Mouse (Mus musculus) limb, embryonic 15.5 days (tissue): ENCODE measurements around the gene Pbx2. TPM values are rescaled to one million over a fixed set of nuclear protein-coding genes. Genes with fewer than 3 reads are reported as not detected.
A peak's percentile ranks its signal among the peaks of the same experiment; 100 is the strongest.

ENCODE experiments used
- ATAC-seq: fragments of 200-750 bp; cut with Nextera tagmentation; 2 replicates; pipeline ENCODE4 v1.8.0; 2017; ENCODE audit warnings: low read depth, moderate TSS enrichment; ENCODE audit not compliant: insufficient number of reproducible peaks, low FRiP score, low TSS enrichment
- H3K27ac ChIP-seq: fragments of 300-500 bp; sonication (generic); 2 replicates; pipeline ENCODE4 v1.5.1; 2015; ENCODE audit warnings: moderate library complexity, mild to moderate bottlenecking, inconsistent platforms
- H3K27me3 ChIP-seq: fragments of 300-500 bp; sonication (generic); 2 replicates; pipeline ENCODE4 v1.6.1; 2015; ENCODE audit warnings: inconsistent platforms
- H3K36me3 ChIP-seq: fragments of 300-500 bp; sonication (generic); 2 replicates; pipeline ENCODE4 v1.6.1; 2015; ENCODE audit warnings: inconsistent platforms
- H3K4me1 ChIP-seq: fragments of 300-500 bp; sonication (generic); 2 replicates; pipeline ENCODE4 v1.6.1; 2015; ENCODE audit warnings: inconsistent platforms
- H3K4me2 ChIP-seq: fragments of 300-500 bp; sonication (generic); 2 replicates; pipeline ENCODE4 v1.6.1; 2015; ENCODE audit warnings: mild to moderate bottlenecking, inconsistent platforms
- H3K4me3 ChIP-seq: fragments of 300-500 bp; sonication (generic); 2 replicates; pipeline ENCODE4 v1.5.1; 2015; ENCODE audit warnings: mild to moderate bottlenecking, inconsistent platforms
- H3K9ac ChIP-seq: fragments of 300-500 bp; sonication (generic); 2 replicates; pipeline ENCODE4 v1.6.1; 2015; ENCODE audit warnings: inconsistent platforms
- H3K9me3 ChIP-seq: fragments of 300-500 bp; sonication (generic); 2 replicates; pipeline ENCODE4 v1.6.1; 2016; ENCODE audit warnings: inconsistent platforms
- WGBS: fragments of 180-500 bp; shearing (Covaris S2); methylation state at CpG from one replicate; pipeline ENCODE4 v1.1.7; 2015; 5-methylcytosine and 5-hydroxymethylcytosine counted together
- polyA plus RNA-seq: library from polyadenylated mRNA; unstranded; fragments of >200 nt; fragmentation: Nextera tagmentation; extraction: Ambion mirVana; gene quantifications from 2 replicates; pipeline ENCODE4 v1.2.1, GENCODE M21; 2015

Pbx2 gene
- polyA plus RNA-seq, 1 experiment from 2014 or later = 9.8 TPM

DNA sequence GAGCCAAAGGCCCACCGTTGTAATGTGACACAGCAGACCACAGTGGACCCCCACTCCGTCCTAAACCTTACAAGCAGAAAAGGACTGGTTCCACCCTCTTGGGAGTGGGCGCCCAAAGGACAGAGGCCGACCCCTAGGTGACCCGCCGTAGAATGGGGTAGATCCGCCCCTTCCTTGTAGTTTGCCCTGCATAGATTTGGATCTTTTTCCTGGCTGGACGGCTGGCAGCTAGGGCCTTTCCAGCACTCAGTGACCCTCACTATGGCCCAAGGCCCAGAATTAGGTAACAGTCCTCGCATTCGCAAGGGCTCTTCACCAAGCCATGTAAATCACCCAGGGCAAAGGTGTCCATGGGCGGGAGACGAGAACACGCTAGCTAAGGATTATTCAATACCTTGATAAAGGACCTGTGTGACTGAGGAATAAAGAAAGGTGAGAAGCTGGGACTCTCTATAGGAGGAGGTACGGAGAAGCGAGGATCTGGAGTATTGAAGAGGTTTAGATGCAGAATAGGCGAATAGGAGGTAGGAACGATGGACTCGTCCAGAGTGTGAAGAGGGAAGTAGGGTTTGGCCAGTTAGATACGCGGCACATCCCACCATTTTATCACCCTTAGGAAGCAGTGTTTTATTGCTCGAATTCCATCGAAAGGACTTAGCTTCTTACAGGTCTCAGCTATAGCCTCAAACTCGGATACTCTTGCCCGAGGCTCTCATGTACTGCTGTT lies 13.6 kb downstream of the Pbx2 start:
- WGBS = 10% methylated on average over 24 of the region's 24 CpGs
- H3K27me3 ChIP-seq = no peaks in the 10 kb centered on the region

DNA sequence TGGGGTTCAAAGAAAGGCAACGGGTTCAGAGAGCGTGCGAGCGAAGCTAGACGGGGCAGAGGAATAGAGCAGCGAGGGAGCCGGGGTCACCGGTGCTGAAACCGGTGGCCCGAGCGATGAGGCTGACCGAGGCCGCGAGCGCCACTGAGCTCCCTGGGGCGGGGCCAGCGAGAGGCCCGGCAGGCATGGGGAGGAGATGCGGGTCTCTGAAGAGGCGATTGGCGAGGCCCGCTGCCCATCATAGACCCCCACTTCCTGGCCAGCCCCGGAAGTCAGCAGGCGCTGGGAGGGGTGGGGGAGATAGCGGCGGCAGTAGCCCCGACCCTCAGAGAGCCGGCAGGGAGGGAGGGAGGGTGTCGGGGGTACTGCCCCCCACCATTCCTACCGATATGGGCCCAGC lies 14.5 kb downstream of the Pbx2 start:
- peaks cover 26% of the 10 kb centered on the region for H3K36me3 ChIP-seq
- H3K4me2 ChIP-seq = peak overlapping the region; percentile 83
- H3K4me3 ChIP-seq = peak overlapping the region; percentile 84
- WGBS = under 1% methylated on average over 30 of the region's 30 CpGs
- peaks cover 53% of the 10 kb centered on the region for H3K4me1 ChIP-seq
- ATAC-seq = peak; percentile 22; the same call in 1 of the 2 replicates
- H3K27me3 ChIP-seq = no peaks in the 10 kb centered on the region
- peak overlapping the region; percentile 86 for H3K9ac ChIP-seq
- H3K9me3 ChIP-seq = no peaks in the 10 kb centered on the region
- H3K27ac ChIP-seq = peak overlapping the region; percentile 89

More for the DNA sequence above, 13.6 kb downstream of the Pbx2 start:
- H3K9me3 ChIP-seq = no peaks in the 10 kb centered on the region
- ATAC-seq = no peak
- H3K36me3 ChIP-seq = peaks cover 28% of the 10 kb centered on the region
- H3K4me3 ChIP-seq = peak overlapping the region; percentile 84
- H3K9ac ChIP-seq = peak overlapping the region; percentile 45; the same call in 1 of the 2 replicates
- peak overlapping the region; percentile 89 for H3K27ac ChIP-seq
- peaks cover 57% of the 10 kb centered on the region for H3K4me1 ChIP-seq
- peak overlapping the region; percentile 83 for H3K4me2 ChIP-seq

DNA sequence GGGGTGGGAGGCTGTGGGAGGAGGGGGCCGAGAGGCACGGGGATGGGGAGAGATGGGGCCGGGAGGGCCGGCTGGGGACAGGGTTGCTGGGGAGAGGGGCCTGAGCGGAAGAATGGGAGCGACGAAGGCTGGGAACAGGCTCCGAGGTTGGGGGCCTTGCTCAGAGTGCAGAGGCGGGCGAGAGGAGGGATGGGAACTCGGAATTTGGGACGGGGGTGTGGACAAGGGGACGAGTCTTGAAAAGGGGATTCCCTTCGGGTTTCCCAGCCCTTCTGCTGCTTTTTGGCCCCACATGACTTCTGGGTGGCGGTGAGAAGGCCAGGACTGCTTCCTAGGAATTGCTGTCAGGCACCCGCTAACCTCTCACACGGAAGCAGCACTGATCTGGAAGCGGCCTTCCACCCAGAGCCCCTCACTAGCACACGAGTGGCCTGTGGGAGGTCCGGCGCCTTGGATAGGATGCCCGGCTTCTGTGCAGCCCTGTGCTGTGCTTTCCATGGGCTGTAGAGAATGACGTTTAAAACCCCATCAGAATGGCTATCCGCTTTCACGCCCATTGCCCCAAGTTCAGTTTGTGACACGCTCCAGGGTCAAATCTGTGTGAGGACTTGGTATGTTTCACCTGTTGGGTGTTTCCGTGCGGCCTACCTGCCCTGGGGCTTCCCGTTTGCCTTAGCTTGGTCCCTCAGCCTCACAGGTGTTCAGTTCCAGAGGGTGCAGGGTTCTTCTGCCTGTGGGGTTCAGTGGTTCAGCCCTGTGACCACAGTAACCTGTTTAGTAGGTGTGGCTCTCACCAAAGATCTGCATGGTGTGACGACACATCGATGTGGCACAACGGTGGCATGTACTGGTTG lies 15.3 kb downstream of the Pbx2 start:
- Histone ChIP-seq H3K4me2 (peak overlapping the region; percentile 83), H3K36me3 (peaks cover 28% of the 10 kb centered on the region), H3K27ac (peak overlapping the region; percentile 89), H3K27me3 (no peaks in the 10 kb centered on the region), H3K4me3 (peak overlapping the region; percentile 84), H3K4me1 (peaks cover 53% of the 10 kb centered on the region), H3K9me3 (no peaks in the 10 kb centered on the region), H3K9ac (peak overlapping the region; percentile 86)
- 13% methylated on average over 32 of the region's 32 CpGs for WGBS
- ATAC-seq = no peak

DNA sequence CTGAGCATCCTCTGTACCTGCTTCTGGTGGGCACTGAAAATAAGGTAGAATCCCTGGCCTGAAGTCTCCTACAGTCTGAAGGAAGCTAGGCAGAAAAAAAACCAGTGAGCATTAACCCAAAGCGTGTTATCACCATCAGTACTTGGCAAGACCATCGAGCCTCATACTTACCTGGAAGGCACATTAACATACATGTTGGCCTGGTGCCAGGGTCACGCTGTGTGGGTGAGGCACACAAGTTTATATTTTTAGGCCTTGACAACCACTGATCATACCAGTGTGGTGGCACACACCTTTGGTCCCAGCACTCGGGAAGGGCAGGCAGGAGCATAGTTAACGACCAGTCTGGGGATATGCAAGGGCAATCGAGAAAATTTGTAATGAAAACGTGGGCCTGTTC lies 16.9 kb downstream of the Pbx2 start:
- Histone ChIP-seq H3K27ac (no peak overlapping the region), H3K36me3 (peaks cover 38% of the 10 kb centered on the region), H3K9me3 (no peaks in the 10 kb centered on the region), H3K4me3 (no peak overlapping the region), H3K4me2 (no peak overlapping the region), H3K9ac (no peak overlapping the region), H3K27me3 (no peaks in the 10 kb centered on the region), H3K4me1 (peaks cover 41% of the 10 kb centered on the region)
- ATAC-seq = no peak
- WGBS = 67% methylated on average over 7 of the region's 7 CpGs

DNA sequence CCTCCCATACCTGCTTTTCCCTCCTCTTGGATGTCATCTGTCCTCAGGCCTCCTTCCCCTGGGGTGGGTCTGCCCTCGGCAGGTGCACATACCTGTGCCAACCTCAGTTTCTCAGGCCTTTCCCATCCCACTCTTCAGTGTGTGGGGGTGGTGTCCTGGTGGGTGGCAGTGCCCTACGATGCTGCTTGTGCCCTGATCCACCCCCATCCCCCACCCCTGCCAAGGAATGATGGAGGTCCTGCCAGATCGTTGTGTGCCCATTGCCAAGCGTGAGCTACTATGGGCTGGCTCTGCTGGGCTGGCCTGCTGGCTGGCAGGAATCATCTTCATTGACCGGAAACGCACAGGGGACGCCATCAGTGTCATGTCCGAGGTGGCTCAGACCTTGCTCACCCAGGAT lies 20.0 kb downstream of the Pbx2 start:
- ATAC-seq = no peak
- Histone ChIP-seq H3K27me3 (no peaks in the 10 kb centered on the region), H3K4me1 (peaks cover 28% of the 10 kb centered on the region), H3K36me3 (peaks cover 68% of the 10 kb centered on the region), H3K27ac (no peak overlapping the region), H3K4me3 (no peak overlapping the region), H3K4me2 (no peak overlapping the region), H3K9ac (no peak overlapping the region), H3K9me3 (no peaks in the 10 kb centered on the region)
- 91% methylated on average over 8 of the region's 8 CpGs for WGBS

DNA sequence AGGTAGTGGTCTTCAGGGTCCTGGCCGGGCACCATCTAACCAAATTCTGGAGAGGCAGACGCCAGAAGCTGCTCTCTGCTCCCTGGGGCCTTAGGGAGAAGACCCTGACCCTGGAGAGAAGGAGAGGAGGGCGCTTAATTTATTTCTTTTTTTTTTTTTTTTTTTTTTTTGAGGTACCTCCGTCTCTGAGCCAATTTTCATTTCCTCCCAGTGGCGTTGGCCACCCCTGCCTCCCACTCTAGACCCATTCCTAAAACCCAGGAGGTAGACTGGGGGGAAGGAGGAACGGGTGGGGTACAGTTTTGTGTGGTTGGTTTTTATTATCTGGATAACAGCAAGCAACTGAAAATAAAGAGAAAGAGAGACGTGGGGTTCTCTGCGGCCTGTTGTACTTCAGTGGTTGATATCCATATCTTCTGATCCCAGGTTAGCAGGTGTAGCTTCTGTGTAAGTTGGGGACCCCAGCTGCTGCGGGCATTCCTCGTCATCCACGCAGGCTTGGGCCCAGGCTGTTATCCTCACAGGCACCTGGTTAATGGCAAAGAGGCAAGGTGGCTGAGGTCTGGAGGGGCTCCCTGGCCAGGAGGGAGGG lies 22.1 kb downstream of the Pbx2 start:
- no peak overlapping the region for H3K4me2 ChIP-seq
- ATAC-seq = no peak
- H3K4me3 ChIP-seq = no peak overlapping the region
- 84% methylated on average over 11 of the region's 11 CpGs for WGBS
- no peak overlapping the region for H3K27ac ChIP-seq
- no peaks in the 10 kb centered on the region for H3K27me3 ChIP-seq
- H3K36me3 ChIP-seq = peaks cover 75% of the 10 kb centered on the region
- H3K9me3 ChIP-seq = no peaks in the 10 kb centered on the region
- H3K9ac ChIP-seq = no peak overlapping the region
- peaks cover 9% of the 10 kb centered on the region for H3K4me1 ChIP-seq

DNA sequence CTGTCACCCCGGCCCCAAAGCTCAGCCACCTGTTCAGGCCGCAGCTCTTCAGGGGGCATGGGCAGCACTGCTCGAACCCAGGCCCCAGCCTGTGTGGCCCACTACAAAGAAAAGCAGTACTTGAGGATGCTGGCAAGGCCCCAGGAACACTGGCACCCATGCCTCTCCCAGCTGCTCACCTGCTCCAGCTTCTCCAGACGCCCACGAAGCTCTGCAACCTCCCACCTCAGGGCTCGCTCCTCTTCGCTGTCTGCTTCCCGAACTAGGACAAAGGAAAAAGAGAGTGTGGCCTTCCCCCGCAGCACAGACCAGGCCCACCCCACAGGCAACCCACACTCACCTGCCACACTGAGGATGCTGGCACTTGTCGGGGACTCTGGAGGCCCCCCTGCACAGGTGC lies 22.8 kb downstream of the Pbx2 start:
- H3K4me1 ChIP-seq = peaks cover 2% of the 10 kb centered on the region; the same call in 1 of the 2 replicates
- no peak overlapping the region for H3K4me2 ChIP-seq
- ATAC-seq = no peak
- H3K9ac ChIP-seq = no peak overlapping the region
- no peak overlapping the region for H3K27ac ChIP-seq
- no peaks in the 10 kb centered on the region for H3K9me3 ChIP-seq
- no peak overlapping the region for H3K4me3 ChIP-seq
- no peaks in the 10 kb centered on the region for H3K27me3 ChIP-seq
- peaks cover 78% of the 10 kb centered on the region for H3K36me3 ChIP-seq
- WGBS = 91% methylated on average over 10 of the region's 10 CpGs

DNA sequence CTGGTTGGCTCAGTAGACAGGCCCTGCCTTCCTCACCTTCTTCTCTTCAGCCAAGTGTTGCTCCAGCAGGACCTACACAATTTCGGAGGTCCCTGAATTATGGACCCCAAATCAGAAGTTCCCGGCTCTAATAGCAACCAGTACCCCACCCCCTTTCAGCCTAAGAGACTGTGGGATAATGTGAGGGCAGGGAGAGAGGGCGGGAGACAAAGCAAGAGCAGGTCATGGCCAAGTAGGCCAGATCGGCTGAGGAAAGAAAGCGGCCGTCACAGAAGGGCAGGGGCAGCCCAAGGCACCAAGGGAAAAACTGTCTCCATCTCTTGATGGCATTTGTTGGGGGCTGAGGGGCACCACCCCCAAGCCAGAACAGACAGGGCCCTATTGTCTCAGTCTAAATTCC lies 24.8 kb downstream of the Pbx2 start, which contains the start of gene Egfl8:
TSS of gene Egfl8 (minus strand) at position 101 of the 400 bp plus-strand sequence.
- Histone ChIP-seq H3K9me3 (no peaks in the 10 kb centered on the region), H3K36me3 (peaks cover 89% of the 10 kb centered on the region), H3K4me3 (no peak within 1 kb of the TSS), H3K27me3 (no peaks in the 10 kb centered on the region), H3K9ac (no peak within 1 kb of the TSS), H3K27ac (peak within 1 kb of the TSS; percentile 27), H3K4me2 (no peak within 1 kb of the TSS), H3K4me1 (no peaks in the 10 kb centered on the region)
- WGBS = 83% methylated on average over 6 of the region's 6 CpGs
- no peak for ATAC-seq

DNA sequence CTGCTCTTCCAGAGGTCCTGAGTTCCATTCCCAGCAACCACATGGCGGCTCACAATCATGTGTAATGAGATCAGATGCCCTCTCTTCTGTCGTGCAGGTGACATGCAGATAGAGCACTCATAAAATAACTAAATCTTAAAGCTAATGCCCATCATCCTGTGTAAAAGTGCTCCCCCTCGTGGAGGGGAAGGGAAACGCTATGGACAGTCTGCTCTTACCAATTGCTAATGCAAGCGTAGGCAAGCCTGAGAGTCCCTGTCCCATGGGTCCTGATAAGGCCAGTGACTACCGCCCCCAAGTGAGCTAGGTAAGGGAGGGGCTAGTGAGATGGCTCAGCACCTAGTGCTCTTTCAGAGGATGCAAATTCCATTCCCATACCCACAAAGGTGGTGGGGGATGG lies 27.9 kb downstream of the Pbx2 start:
- no peaks in the 10 kb centered on the region for H3K4me1 ChIP-seq
- ATAC-seq = no peak
- H3K9ac ChIP-seq = no peak overlapping the region
- H3K4me2 ChIP-seq = no peak overlapping the region
- H3K9me3 ChIP-seq = no peaks in the 10 kb centered on the region
- 18% methylated on average over 6 of the region's 6 CpGs for WGBS
- no peak overlapping the region for H3K27ac ChIP-seq
- no peak overlapping the region for H3K4me3 ChIP-seq
- H3K36me3 ChIP-seq = peaks cover 89% of the 10 kb centered on the region
- no peaks in the 10 kb centered on the region for H3K27me3 ChIP-seq

DNA sequence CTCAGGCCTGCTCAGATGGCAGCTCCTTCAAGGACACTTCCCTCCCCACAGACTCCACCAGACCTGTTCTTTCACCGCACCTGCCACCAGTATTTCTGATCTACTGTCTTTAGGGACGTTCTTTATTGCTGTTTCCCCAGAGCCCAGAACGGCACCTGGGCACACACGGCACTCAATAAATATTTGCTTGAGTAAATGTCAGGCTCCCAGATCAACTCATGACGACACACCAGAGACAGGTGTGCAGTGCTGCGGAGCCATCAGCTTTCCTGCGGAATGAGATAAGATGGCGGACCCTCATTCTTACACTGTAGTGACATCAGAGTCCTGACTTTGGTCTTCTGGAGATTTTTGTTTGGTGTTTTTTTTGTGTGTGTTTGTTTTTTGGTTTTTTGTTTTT lies 29.9 kb downstream of the Pbx2 start:
- no peak for ATAC-seq
- H3K36me3 ChIP-seq = peaks cover 79% of the 10 kb centered on the region
- no peaks in the 10 kb centered on the region for H3K9me3 ChIP-seq
- no peaks in the 10 kb centered on the region for H3K27me3 ChIP-seq
- WGBS = 87% methylated on average over 8 of the region's 8 CpGs
- no peak overlapping the region for H3K4me3 ChIP-seq
- H3K4me2 ChIP-seq = no peak overlapping the region
- H3K27ac ChIP-seq = no peak overlapping the region
- peaks cover 2% of the 10 kb centered on the region; the same call in 1 of the 2 replicates for H3K4me1 ChIP-seq
- H3K9ac ChIP-seq = no peak overlapping the region

DNA sequence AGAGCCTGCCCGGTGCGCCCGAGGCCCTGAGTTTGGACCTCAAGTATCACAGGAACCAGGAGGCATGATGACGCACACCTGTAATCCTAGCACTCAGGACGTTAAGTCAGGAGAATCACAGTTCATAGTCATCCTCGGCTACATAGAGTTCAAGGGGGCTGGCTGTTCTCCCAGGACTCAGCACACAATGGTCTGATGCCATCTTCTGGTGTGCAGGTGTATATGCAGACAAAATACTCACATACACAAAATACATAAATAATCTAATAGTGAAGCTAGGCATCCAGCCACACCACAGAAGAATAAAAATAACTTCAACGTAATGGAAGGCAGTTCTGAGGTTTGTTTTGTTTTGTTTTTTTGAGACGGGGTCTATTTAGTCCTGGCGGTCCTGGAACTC lies 32.1 kb downstream of the Pbx2 start:
- no peak overlapping the region for H3K9ac ChIP-seq
- no peak for ATAC-seq
- no peak overlapping the region for H3K4me3 ChIP-seq
- 82% methylated on average over 9 of the region's 9 CpGs for WGBS
- H3K4me2 ChIP-seq = no peak overlapping the region
- H3K36me3 ChIP-seq = peaks cover 65% of the 10 kb centered on the region
- peaks cover 14% of the 10 kb centered on the region for H3K4me1 ChIP-seq
- no peaks in the 10 kb centered on the region for H3K27me3 ChIP-seq
- no peak overlapping the region for H3K27ac ChIP-seq
- no peaks in the 10 kb centered on the region for H3K9me3 ChIP-seq

DNA sequence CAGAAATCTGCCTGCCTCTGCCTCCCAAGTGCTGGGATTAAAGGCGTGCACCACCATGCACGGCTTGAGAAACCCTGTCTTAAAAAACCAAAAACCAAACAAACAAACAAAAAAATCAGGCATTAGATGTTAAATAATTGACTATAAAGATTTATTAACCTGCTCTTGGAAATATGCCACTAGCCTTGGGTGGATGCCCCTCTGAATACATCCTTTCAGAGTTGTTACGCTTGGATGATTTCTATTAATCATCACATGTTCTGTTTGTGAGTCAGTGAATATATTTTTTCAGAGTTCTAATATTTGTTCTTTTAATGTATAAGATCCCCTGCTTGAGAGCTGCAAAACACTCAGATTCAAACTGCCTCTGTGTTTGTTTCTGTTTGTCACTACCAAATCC lies 33.9 kb downstream of the Pbx2 start:
- Histone ChIP-seq H3K9me3 (no peaks in the 10 kb centered on the region), H3K9ac (no peak overlapping the region), H3K27ac (no peak overlapping the region), H3K27me3 (peaks cover 6% of the 10 kb centered on the region), H3K4me3 (no peak overlapping the region), H3K4me2 (no peak overlapping the region), H3K4me1 (peaks cover 32% of the 10 kb centered on the region), H3K36me3 (peaks cover 51% of the 10 kb centered on the region)
- WGBS = 89% methylated on average over 3 of the region's 3 CpGs
- ATAC-seq = no peak
